Mouse (Mus musculus) heart, adult 2 months (tissue): ENCODE results near the gene Mpnd. TPM values are rescaled to one million over a fixed set of nuclear protein-coding genes. Genes with fewer than 3 reads are reported as not detected.

Source experiments
- DNase-seq, 2 experiments: peaks; one replicate each; pipeline ENCODE4 v3.0.0; 2021
- H3K27ac ChIP-seq: fragments of 200-600 bp; 2 replicates; pipeline ENCODE4 v1.8.1; 2022
- H3K27me3 ChIP-seq: fragments of 200-500 bp; 2 replicates; pipeline ENCODE4 v1.6.1; 2012; ENCODE audit warnings: mild to moderate bottlenecking, low read length, inconsistent platforms, mixed read lengths; ENCODE audit not compliant: control insufficient read depth, insufficient read depth
- H3K36me3 ChIP-seq: fragments of 200-500 bp; 2 replicates; pipeline ENCODE4 v1.6.1; 2012; ENCODE audit warnings: low read length, inconsistent platforms; ENCODE audit not compliant: control insufficient read depth, insufficient read depth
- H3K4me1 ChIP-seq: fragments of 200-500 bp; 2 replicates; pipeline ENCODE4 v1.6.1; 2011; ENCODE audit warnings: low read length; ENCODE audit not compliant: control insufficient read depth, insufficient read depth
- H3K4me3 ChIP-seq: fragments of 200-600 bp; 2 replicates; pipeline ENCODE4 v1.8.1; 2022
- H3K79me2 ChIP-seq: fragments of 200-500 bp; replicated peaks from 2 replicates; pipeline ENCODE4 v1.6.1; 2012; ENCODE audit warnings: mild to moderate bottlenecking, inconsistent platforms, low read length, moderate library complexity, mixed read lengths; ENCODE audit not compliant: control insufficient read depth, insufficient read depth
- H3K9ac ChIP-seq: fragments of 200-500 bp; 2 replicates; pipeline ENCODE4 v1.6.1; 2012; ENCODE audit warnings: low read depth, mild to moderate bottlenecking, control low read depth, inconsistent platforms, low read length, mixed read lengths
- CTCF ChIP-seq: fragments of 200-600 bp; IDR thresholded peaks from 2 replicates; pipeline ENCODE4 v1.8.1; 2022; ENCODE audit warnings: antibody characterized with exemption, mild to moderate bottlenecking, moderate library complexity
- EP300 ChIP-seq: fragments of 200-500 bp; IDR thresholded peaks from 2 replicates; pipeline ENCODE4 v1.6.1; 2011; ENCODE audit warnings: low read depth, low read length, control low read depth; ENCODE audit not compliant: insufficient read depth
- POLR2A ChIP-seq: fragments of 200-500 bp; IDR thresholded peaks from 2 replicates; pipeline ENCODE4 v1.6.1; 2011; ENCODE audit warnings: mild to moderate bottlenecking, low read depth, low read length, control low read depth; ENCODE audit not compliant: insufficient read depth
- WGBS: fragments of 180-500 bp; shearing (Covaris S2); methylation state at CpG from one replicate; pipeline ENCODE4 v1.1.7; 2018; 5-methylcytosine and 5-hydroxymethylcytosine counted together
- intact Hi-C: fragments of 180-260 bp; cut with DNase I; formaldehyde crosslinking; loops from one replicate; pipeline ENCODE4 v1.15.1; 2025
- polyA plus RNA-seq: library from polyadenylated mRNA; depleted of rRNA; stranded (reverse); fragments of >200 nt; gene quantifications from 2 replicates; pipeline ENCODE4 v1.2.3, GENCODE M21; 2012
- total RNA-seq, 2 experiments: library from RNA; stranded (reverse); gene quantifications; 2 replicates each; pipeline ENCODE4 v1.2.3; 2021

Mpnd gene
- total and polyA plus RNA-seq, 3 experiments: 63.1 to 78.9 (median 68.0) TPM

- no peaks in the 10 kb centered on the region for H3K36me3 ChIP-seq
- no peak for DNase-seq
- 39% methylated on average over 5 of the region's 5 CpGs for WGBS
- H3K9ac ChIP-seq: no peak overlapping the region
- no peak for TF ChIP-seq POLR2A
- no peak for TF ChIP-seq CTCF
- no peak for TF ChIP-seq EP300
- H3K27me3 ChIP-seq: no peaks in the 10 kb centered on the region
- H3K4me3 ChIP-seq: no peak overlapping the region
- H3K27ac ChIP-seq: peak overlapping the region; percentile 1; the same call in 1 of the 2 replicates
- peaks cover 7% of the 10 kb centered on the region for H3K79me2 ChIP-seq
- peaks cover 61% of the 10 kb centered on the region for H3K4me1 ChIP-seq
- intact Hi-C loops: no loop called here
Observed at GRCm38 (mm10) chr17:56024931-56025330, 19.4 kb downstream of the Mpnd start.

GRCm38 (mm10) chr17:56026303-56026702 lies 20.8 kb downstream of the Mpnd start:
- intact Hi-C loops: no loop called here
- no peak for DNase-seq
- Histone ChIP-seq H3K79me2 (peaks cover 11% of the 10 kb centered on the region), H3K27me3 (no peaks in the 10 kb centered on the region), H3K9ac (no peak overlapping the region), H3K4me1 (peaks cover 69% of the 10 kb centered on the region), H3K27ac (peak overlapping the region; percentile 40; the same call in 1 of the 2 replicates), H3K4me3 (no peak overlapping the region), H3K36me3 (no peaks in the 10 kb centered on the region)
- TF ChIP-seq POLR2A: no peak
- WGBS: 56% methylated on average over 1 of the region's 1 CpGs

GRCm38 (mm10) chr17:56026881-56027280 lies 21.4 kb downstream of the Mpnd start:
- Histone ChIP-seq H3K27ac (peak overlapping the region; percentile 40), H3K79me2 (peaks cover 9% of the 10 kb centered on the region), H3K36me3 (no peaks in the 10 kb centered on the region), H3K4me3 (no peak overlapping the region), H3K4me1 (peaks cover 67% of the 10 kb centered on the region), H3K9ac (no peak overlapping the region), H3K27me3 (no peaks in the 10 kb centered on the region)
- 33% methylated on average over 1 of the region's 1 CpGs for WGBS
- DNase-seq: no peak
- TF ChIP-seq CTCF (no peak), POLR2A (no peak), EP300 (no peak)
- intact Hi-C loops: no loop called here

GRCm38 (mm10) chr17:56027801-56028441 lies 22.4 kb downstream of the Mpnd start:
- Histone ChIP-seq H3K36me3 (no peaks in the 10 kb centered on the region), H3K4me3 (no peak overlapping the region), H3K79me2 (peaks cover 10% of the 10 kb centered on the region), H3K4me1 (peaks cover 64% of the 10 kb centered on the region), H3K9ac (no peak overlapping the region), H3K27ac (peak overlapping the region; percentile 38), H3K27me3 (no peaks in the 10 kb centered on the region)
- 58% methylated on average over 5 of the region's 5 CpGs for WGBS
- intact Hi-C loops: no loop called here
- TF ChIP-seq POLR2A: no peak
- TF ChIP-seq EP300: no peak
- TF ChIP-seq CTCF: no peak
- DNase-seq: peak in 1 of 2 experiments; percentile 29

- no peak for TF ChIP-seq EP300
- TF ChIP-seq CTCF: no peak
- no peak for TF ChIP-seq POLR2A
- Histone ChIP-seq H3K9ac (no peak overlapping the region), H3K79me2 (peaks cover 12% of the 10 kb centered on the region), H3K4me3 (no peak overlapping the region), H3K4me1 (peaks cover 42% of the 10 kb centered on the region), H3K27ac (no peak overlapping the region), H3K27me3 (no peaks in the 10 kb centered on the region), H3K36me3 (no peaks in the 10 kb centered on the region)
- intact Hi-C loops: loop anchor here (10.0 kb wide), 1 partner anchor 584 kb away; the partner anchor contains the start of gene Rpl36
- 82% methylated on average over 9 of the region's 9 CpGs for WGBS
- peak in 1 of 2 experiments; percentile 20 for DNase-seq
Observed at GRCm38 (mm10) chr17:56030238-56030870, 24.8 kb downstream of the Mpnd start.

- H3K4me3 ChIP-seq: no peak overlapping the region
- H3K4me1 ChIP-seq: peaks cover 39% of the 10 kb centered on the region
- H3K36me3 ChIP-seq: no peaks in the 10 kb centered on the region
- TF ChIP-seq CTCF (peak; percentile 30), POLR2A (no peak), EP300 (0 out of 2 replicates have a peak, but pooled peaks have one; percentile 6)
- 23% methylated on average over 5 of the region's 5 CpGs for WGBS
- H3K27me3 ChIP-seq: no peaks in the 10 kb centered on the region
- H3K9ac ChIP-seq: no peak overlapping the region
- H3K27ac ChIP-seq: peak overlapping the region; percentile 5; the same call in 1 of the 2 replicates
- intact Hi-C loops: loop anchor here (10.0 kb wide), 1 partner anchor 584 kb away; the partner anchor contains the start of gene Rpl36
- peak; percentile 43 to 66 for DNase-seq
- H3K79me2 ChIP-seq: peaks cover 11% of the 10 kb centered on the region
Observed at GRCm38 (mm10) chr17:56030919-56031318, 25.4 kb downstream of the Mpnd start.
